In the genomic region with DNA sequence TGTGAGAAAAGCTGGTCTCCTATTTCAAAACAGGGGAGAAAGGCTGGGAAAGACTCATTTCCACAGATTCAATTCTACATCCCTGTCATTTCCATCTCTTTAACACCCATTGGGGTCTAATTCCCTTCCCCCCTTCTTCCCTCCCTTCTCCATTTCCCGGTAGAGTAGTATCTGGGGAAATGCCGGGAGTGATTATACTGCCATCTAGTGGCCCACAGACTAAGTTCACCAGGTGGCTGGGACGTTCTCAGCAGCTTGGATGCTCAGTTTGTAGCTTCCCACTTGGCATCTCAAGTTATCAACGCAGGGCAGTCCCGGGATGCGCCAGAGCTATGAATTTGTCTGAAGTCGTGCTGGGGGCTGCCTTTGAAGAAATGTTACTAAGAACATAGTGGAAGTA, we compare ENCODE assay signal across 8 mouse cellular contexts. TPM values are rescaled to one million over a fixed set of nuclear protein-coding genes. Genes with fewer than 3 reads are reported as not detected.
A peak's percentile ranks its signal among the peaks of the same experiment; 100 is the strongest.
DNase-seq lines count a peak whose midpoint lies in the region; ATAC-seq and TF ChIP-seq lines count a peak whose summit lies in the region.

No protein-coding gene starts in this region.

- H3K9me3 ChIP-seq in limb, embryonic 13.5 days: no peaks in the 10 kb centered on the region

- no peak overlapping the region for H3K27ac ChIP-seq in limb, embryonic 13.5 days
- H3K27ac ChIP-seq in testis, adult 2 months (ENCODE audit: control insufficient read depth, insufficient read depth, low read depth, low read length): no peak overlapping the region

- TF ChIP-seq POLR2A in testis, adult 2 months (IDR thresholded peaks at IDR 0.05; ENCODE audit: control insufficient read depth, low read depth, low read length): no peak

- peaks cover 6% of the 10 kb centered on the region for H3K4me1 ChIP-seq in limb, embryonic 13.5 days
- H3K4me1 ChIP-seq in testis, adult 2 months (ENCODE audit: control insufficient read depth, insufficient read depth, low read length): peaks cover 2% of the 10 kb centered on the region; the same call in 1 of the 2 replicates

- intact Hi-C loops in gastrocnemius, postnatal 14 days (cut with DNase I; ENCODE audit: low total_unique reads): no loop called here

- no peak overlapping the region for H3K4me3 ChIP-seq in limb, embryonic 13.5 days
- no peak overlapping the region for H3K4me3 ChIP-seq in testis, adult 2 months (ENCODE audit: control insufficient read depth, low read depth, low read length)

- TF ChIP-seq CTCF in testis, adult 2 months (IDR thresholded peaks at IDR 0.05; ENCODE audit: control insufficient read depth, insufficient read depth, insufficient replicate concordance, low read depth, low read length): peak; percentile 63; the same call in 1 of the 2 replicates

- peak; percentile 47 to 52 for DNase-seq in B cell, adult 2 months
- peak; percentile 52 to 64 for DNase-seq in adrenal gland, adult 18-20 months (ENCODE audit: low spot score in 2 of 2)
- peak; percentile 72 for DNase-seq in embryo, embryonic 10 days (ENCODE audit: low spot score)
- DNase-seq in gastrocnemius, postnatal 14 days: peak; percentile 38
- peak; percentile 57 for DNase-seq in kidney, adult 18-20 months

- H3K27me3 ChIP-seq in limb, embryonic 13.5 days: no peaks in the 10 kb centered on the region
- H3K27me3 ChIP-seq in testis, adult 2 months (ENCODE audit: control insufficient read depth, insufficient read depth, low read length): no peaks in the 10 kb centered on the region

- ATAC-seq in limb, embryonic 13.5 days (ENCODE audit: low FRiP score, low read depth): peak; percentile 77; the same call in 1 of the 2 replicates
- ATAC-seq in monocyte, adult 5-6 weeks (replicated peaks; ENCODE audit: insufficient number of reproducible peaks, low FRiP score, low TSS enrichment, poor library complexity, severe bottlenecking): peak; percentile 37

- H3K36me3 ChIP-seq in limb, embryonic 13.5 days: no peaks in the 10 kb centered on the region
- H3K36me3 ChIP-seq in testis, adult 2 months (ENCODE audit: control insufficient read depth, insufficient read depth, low read length): no peaks in the 10 kb centered on the region

- WGBS in limb, embryonic 13.5 days: 14% methylated on average over 7 of the region's 7 CpGs

- H3K9ac ChIP-seq in limb, embryonic 13.5 days: no peak overlapping the region

- no peak overlapping the region for H3K4me2 ChIP-seq in limb, embryonic 13.5 days (replicated peaks)

RNA-seq across cellular contexts. Expression of gene Fyb, which starts 48.2 kb away (rescaled TPM):
- 10 to 100 TPM; 43.5 to 45.3 TPM for total RNA-seq in adrenal gland, adult 18-20 months (2021)
- total RNA-seq in gastrocnemius, postnatal 14 days (2021): 1 to 10 TPM; 2.0 to 3.4 TPM
- 6.1 and 6.4 TPM in 2 replicates for polyA plus RNA-seq in limb, embryonic 13.5 days (2015; fragmentation: Nextera tagmentation; extraction: Ambion mirVana)
- 384 to 678 TPM (median 449 TPM) in 3 replicates for total RNA-seq in monocyte, adult 5-6 weeks (2017)
- polyA plus RNA-seq in testis, adult 2 months (2012; rRNA removed): 103 and 120 TPM in 2 replicates

Comparison
In these comparisons a context has a peak if more than half of its experiments do, and no peak if none do; other contexts are left out.
1. RNA of gene Fyb, which starts 48.2 kb away (total RNA-seq): 384 to 678 TPM in monocyte, adult 5-6 weeks and 43.5 to 45.3 TPM in adrenal gland, adult 18-20 months; 2.0 to 3.4 TPM in gastrocnemius, postnatal 14 days; every median in the first group is over 10 times any median in the second.
2. Peak in every context shown above with its lines, with median percentiles within 50 percentile points of each other: DNase-seq.